Comparison of ENCODE assay signal across 9 mouse cellular contexts in the genomic region with DNA sequence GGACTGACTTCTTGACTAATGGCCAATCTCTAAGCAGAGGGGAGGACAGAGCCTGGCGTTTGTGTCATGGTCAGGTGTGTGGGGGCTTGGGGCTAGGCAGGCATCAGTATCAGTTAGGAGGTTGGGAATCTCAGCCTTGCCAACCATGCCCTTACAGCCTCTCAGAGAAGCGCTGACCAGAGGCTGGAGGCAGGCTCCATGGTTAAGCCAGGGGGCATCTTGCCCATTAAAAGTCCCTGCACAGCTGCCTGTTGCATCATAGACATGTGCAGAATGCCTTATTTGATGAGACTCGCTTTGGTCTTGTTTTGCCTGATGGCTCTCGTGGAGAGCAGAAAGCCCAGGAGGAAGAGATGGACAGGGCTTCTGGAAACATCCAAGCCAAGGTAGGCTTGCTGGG.
"Had no signal": no experiment of that assay in that cellular context is flagged by ENCODE, and none has a peak within 500 bp of the region (broad histone marks: within the 10 kb centered on the region; RNA-seq: fewer than 3 reads in every experiment).

A gene (plus strand): TSS at position 19 of the 400 bp plus-strand sequence.

- DNase-seq: kidney, postnatal 14 days; layer of hippocampus, postnatal 36 days; lung, embryonic 14.5 days; lung, postnatal 14 days; right cerebral cortex, adult 18-20 months; right cerebral cortex, postnatal 25 days; spleen, adult 18-20 months; thymus, adult 2 months; thymus, postnatal 25 days had no signal
